Mouse (Mus musculus) cerebellum, postnatal 36 days (tissue): ENCODE measurements around the gene Ubac2.

ENCODE experiments used
- DNase-seq, 2 experiments: peaks; one replicate each; pipeline ENCODE4 v3.0.0; 2021 to 2022; ENCODE audit warnings: mixed read lengths in 2 of 2

Gene Ubac2

DNA sequence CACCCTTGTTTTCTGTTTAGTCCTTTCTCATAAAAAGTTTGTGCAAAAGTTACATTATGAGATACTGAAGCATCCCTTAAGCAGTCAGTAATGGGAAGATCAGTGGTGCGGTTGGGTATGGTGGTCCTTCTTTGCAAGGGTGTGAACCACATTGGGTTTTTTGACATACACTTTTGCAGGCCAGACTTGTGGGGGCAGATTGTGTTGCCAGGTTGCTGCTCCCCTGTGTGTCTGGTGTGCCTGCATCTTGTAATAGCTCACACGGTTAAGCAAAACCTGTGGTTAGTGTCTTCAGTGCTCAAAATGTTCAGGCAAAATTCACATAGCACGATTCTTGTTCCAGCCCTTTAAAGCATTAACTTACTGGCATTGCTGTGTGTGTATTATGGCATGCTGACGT is 16.9 kb downstream of the Ubac2 start:
- DNase-seq = no peak

DNA sequence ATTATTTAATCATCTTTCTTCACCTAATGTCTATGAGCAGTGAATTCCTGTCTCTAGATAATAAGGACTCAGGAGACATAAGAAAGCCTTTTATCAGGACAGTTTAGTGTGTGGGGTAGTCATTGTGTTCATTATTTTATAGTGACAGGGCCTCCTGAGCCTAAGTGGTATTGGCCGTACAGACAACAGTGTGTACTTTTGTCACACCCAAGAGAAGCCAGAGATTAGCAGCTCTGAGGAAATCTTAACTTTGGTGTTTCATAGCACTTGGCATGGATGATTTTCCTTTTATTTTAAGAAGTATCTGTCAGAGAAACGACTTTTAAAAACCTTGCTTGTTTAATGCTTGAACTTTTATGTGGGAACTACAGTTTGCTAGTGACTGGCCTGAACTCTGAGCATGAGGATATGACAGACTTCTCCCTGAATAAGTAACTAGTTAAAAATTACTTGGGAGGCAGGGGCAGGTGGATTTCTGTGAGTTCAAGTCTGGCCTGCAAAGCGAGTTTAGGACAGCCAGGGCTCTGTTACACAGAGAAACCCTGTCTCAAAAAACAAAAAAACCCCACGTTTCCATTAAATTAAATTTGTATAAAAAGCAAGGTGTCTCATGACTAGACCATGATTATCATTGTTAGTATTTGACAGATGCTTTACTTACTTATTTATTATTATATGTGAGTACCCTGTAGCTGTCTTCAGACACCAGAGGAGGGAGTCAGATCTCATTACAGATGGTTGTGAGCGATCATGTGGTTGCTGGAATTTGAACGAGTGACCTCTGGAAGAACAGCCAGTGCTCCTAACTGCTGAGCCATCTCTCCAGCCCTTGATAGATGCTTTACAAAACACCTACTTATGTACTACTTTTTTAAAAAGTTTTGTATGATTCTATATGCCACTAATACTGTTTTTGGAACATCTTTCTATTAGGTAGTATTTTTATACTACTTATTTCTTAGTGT is 18.0 kb downstream of the Ubac2 start:
- DNase-seq = no peak

DNA sequence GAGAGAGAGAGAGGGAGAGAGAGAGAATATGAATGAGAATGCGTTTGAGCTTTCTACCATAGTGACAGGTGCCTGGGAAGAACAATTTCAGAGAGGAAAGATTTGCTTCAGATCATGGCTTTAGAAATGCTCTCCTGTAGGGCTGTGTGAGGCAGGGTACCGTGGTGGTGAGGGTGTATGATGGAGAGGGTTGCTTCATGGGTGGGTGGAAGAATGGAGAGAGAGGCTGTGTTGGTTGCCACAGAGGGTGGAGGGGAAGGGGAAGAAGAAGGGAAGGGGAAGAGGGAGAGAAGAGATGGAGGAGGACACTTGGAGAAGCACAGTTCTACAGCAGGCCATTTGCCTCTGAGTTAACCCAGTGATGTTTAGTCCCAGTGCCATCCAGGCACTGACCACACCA is 19.4 kb downstream of the Ubac2 start:
- no peak for DNase-seq

GRCm38 (mm10) chr14:121898509-121898908 is 20.1 kb downstream of the Ubac2 start:
- no peak for DNase-seq

DNA sequence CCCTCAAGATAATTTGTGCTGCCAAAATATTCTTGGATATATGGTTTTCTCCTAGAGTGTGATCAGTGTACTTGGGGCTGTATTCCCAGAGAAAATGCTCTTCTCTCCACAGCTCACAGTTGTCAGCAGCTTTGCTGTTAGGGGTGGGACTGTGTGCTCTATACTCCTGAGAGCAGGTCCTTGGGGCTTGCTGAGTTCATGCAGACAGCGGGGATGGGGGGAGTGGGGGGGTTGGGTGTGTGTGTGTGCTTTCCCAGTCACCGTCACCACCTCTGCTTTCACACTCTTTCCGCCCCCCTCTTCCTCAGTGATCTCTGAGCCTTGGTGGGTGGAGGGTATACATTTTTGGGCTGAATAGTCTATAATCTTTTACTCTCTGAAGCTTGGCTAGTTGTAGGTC is 20.7 kb downstream of the Ubac2 start:
- no peak for DNase-seq

- DNase-seq = no peak
These were observed 23.1 kb downstream of the Ubac2 start for GRCm38 (mm10) chr14:121901511-121901910.

DNA sequence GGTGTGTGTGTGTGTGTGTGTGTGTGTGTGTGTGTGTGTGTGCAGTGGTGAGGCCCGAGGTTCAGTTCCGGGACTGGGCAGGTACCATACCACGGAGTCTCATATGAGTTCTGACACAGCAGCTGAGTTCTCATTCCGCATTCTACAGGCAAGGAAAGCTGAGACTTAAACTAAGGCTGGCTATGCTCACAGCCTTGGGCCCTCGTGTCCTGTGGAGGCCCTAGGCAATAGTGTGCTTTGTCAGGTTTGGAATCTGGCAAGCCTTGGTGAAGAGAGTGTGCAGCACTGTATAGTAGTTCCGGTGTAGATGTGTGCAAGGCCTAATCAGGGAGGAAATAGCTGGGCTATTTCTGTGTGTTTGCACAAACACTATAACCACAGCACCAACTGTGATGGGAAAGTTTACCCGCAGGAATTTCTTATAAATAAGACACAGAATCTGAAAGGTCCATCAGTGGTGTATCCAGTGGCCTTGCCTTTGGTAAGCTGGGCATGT is 25.0 kb downstream of the Ubac2 start:
- DNase-seq = no peak

DNA sequence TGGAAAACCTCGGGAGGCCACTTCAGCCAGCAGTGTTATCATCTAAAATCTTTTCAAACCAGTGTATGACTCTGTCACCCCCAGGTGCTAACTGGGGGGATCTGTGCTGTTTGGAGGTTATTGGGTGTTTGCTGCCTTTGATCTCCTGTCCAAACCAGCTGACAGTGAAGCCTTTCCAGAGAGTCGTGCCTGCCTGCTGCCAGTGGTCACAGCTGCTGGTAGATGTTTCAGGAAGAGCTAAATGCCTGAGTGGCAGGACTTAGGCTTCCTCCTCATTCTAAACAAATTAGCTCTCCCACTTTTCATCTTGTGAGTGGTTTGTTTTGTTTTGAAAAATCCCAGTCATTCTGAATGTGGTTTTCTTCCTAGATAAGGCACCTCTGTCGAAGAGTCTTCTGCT is 26.3 kb downstream of the Ubac2 start:
- DNase-seq = no peak

GRCm38 (mm10) chr14:121906341-121906991 is 28.0 kb downstream of the Ubac2 start:
- DNase-seq = no peak

- DNase-seq = no peak
These were observed 28.7 kb downstream of the Ubac2 start for GRCm38 (mm10) chr14:121906992-121907681.

DNA sequence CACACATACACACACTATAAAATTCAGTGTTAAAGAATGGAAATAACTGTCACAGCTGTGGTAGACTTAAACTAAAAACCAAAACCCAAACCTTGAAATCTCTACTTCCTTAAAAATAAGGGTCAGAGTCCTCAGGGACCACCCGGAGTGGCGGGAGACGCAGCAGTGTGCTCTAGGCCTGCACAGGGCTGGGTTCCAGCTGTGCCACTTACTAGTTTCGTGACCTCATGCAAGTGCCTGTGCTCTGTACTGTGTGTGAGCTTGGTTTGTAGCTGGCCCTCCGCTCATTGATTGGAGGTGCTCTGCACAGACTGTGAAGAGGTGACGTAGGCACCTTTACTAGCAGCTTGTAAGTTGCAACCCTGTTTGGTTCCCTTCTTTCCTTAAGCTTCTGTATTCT is 31.4 kb downstream of the Ubac2 start:
- DNase-seq = no peak

DNA sequence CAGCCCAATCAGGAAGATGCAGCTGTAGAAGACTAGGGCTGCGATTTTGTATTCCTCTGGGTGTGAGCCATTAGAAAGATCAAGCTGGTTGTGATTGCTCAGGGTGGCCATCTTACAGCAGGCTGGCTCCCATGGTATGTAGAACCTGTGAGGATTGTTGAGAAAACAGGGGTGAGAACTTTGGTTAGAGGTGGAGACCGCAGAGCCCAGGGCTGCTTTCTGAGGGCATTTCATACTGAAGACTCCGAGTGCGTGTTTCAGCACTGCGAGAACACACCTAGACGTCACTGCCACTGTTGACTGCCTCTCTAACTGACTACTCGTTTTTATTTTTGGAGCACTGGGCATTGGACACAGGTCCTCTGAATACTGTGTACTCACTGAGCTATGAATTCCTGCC is 34.1 kb downstream of the Ubac2 start:
- no peak for DNase-seq

GRCm38 (mm10) chr14:121915143-121915542 is 36.7 kb downstream of the Ubac2 start:
- no peak for DNase-seq

DNA sequence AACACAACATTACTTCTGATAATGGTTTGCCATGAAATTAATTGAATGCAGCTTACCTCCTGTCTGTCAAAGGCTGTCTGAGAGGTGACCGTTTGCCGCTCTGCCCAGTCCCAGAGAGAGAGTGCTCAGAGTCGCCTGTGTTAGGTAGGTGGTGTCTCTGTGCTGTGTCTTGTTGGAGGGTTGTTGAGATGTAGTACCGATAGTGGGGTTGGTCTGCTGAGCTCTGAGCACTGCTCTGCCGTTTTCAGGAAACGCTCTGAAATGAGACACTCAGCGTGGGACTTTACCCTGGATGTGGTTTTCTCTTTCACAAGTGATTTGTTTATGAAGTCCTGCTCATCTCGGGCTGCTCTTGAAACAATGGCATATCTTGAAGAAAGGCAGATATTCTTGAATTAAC is 37.2 kb downstream of the Ubac2 start, which contains the start of gene Gpr18:
Gpr18 (minus strand) TSS at position 161 of the 400 bp plus-strand sequence.
- no peak for DNase-seq

DNA sequence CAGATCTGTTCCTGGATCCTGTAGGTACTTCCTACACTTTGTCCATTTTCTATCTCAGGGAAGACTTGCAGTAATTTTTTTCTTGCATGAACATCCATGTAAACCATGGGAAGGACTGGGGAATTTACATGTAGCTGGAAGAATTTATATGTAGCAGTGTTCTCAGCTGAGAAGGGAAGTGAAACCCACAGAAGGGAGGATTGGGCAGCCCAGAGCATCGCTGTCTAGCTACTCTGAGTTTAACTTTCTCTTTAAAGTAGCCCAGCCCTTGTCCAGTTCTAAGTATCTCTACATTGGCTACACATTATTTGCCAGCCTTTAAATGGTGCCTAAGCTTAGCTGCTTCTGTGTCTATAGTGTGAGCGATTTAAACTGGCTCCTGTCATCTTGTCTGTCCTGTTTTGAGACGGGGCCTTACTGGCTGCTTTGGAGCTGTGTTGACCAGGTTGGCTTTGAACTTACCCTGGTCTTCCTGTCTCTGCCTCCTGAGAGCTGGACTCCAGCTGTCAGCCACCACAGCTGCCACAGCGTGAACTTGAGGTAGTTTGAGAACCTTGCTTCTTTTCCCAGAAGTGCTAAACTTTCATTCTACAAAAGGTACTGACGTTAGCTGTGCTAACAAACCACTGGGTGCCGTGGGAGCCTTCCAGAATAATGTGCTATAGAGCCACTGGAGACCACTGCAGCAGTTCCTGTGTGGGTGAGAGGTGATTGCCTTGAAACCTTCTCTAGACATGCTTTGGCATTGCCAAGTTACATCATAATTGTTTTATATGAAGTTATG is 38.1 kb downstream of the Ubac2 start:
- DNase-seq = no peak

GRCm38 (mm10) chr14:121918266-121918665 is 39.8 kb downstream of the Ubac2 start:
- no peak for DNase-seq

DNA sequence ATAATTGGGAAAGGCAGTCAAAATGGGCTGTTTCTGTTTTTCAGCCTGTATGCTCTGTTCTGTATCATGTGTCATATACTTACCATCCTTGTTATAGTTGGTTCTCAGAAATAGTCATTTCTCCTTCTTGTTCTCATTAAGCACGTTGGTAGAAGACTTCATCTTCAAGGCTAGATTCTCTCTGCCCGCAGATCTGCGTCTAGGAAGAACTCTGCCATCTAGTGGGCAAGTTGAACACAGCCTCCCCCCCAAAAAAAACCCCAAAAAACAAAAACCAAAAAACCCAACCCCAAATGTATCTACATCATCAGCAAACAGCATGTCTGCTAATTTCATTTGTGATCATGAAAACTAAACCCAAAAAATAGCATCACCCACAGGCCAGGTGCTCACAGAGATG is 41.3 kb downstream of the Ubac2 start:
- peak in 1 of 2 experiments; percentile 26 for DNase-seq

DNA sequence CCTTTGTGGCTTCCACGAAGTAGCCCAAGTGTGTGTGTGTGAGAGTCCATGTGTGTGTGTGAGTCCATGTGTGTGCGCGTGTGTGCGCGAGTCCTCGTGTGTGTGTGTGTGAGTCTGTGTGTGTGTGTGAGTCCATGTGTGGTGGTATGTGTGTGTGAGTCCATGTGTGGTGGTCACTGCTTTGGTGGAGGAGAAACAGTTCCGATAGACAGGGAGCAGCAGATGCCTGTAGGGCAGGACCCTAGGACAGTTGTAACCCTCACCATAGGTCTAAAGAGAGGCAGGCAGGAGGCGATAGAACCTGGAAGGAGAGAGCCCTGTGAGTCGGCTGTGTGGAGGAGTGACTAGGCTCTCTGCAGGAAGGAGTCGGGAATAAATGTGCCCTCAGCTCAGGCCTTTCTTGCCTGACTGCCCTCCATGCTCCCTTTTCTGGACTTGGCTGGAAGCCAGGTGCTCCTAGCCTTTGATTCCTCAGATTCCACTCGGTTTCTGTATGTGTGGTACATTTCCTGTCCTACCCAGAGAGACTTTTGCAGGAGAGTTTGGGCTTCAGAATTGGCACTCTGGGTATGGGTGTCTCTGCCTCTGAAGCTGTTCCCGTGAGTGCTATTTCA is 42.2 kb downstream of the Ubac2 start:
- peak; percentile 21 for DNase-seq

GRCm38 (mm10) chr14:121922016-121922415 is 43.6 kb downstream of the Ubac2 start:
- DNase-seq = no peak

- DNase-seq = no peak
These were observed 44.3 kb downstream of the Ubac2 start for GRCm38 (mm10) chr14:121922731-121923130.

GRCm38 (mm10) chr14:121924876-121925275 is 46.5 kb downstream of the Ubac2 start:
- no peak for DNase-seq

GRCm38 (mm10) chr14:121926901-121927300 is 48.5 kb downstream of the Ubac2 start:
- no peak for DNase-seq
